In genomic region chr7:45161612-45162473, GRCm38 (mm10) we compare ENCODE assay signal across 8 mouse cellular contexts. TPM values are rescaled to one million over a fixed set of nuclear protein-coding genes. Genes with fewer than 3 reads are reported as not detected.
DNase-seq lines count a peak whose midpoint lies in the region; ATAC-seq and TF ChIP-seq lines count a peak whose summit lies in the region.

No protein-coding gene starts in this region.

- H3K9ac ChIP-seq in ES-E14 (ENCODE audit: insufficient read depth, low read depth, low read length, poor library complexity, severe bottlenecking) = peak overlapping the region; percentile 36; the same call in 1 of the 2 replicates
- peak overlapping the region; percentile 21; the same call in 1 of the 2 replicates for H3K9ac ChIP-seq in forebrain, embryonic 14.5 days (ENCODE audit: low read length)
- peak overlapping the region; percentile 4; the same call in 1 of the 2 replicates for H3K9ac ChIP-seq in liver, embryonic 16.5 days (ENCODE audit: low read depth, low read length)
- H3K9ac ChIP-seq in neural tube, embryonic 14.5 days (replicated peaks; ENCODE audit: low read depth, low read length) = 0 out of 2 replicates have a peak overlapping the region, but pooled peaks have one; percentile 11

- peaks cover 11% of the 10 kb centered on the region for H3K36me3 ChIP-seq in ES-E14 (ENCODE audit: control insufficient read depth, insufficient read depth, low read length, poor library complexity, severe bottlenecking)
- peaks cover 19% of the 10 kb centered on the region; the same call in 1 of the 2 replicates for H3K36me3 ChIP-seq in forebrain, embryonic 14.5 days (ENCODE audit: control insufficient read depth, insufficient read depth, low read length)
- no peaks in the 10 kb centered on the region for H3K36me3 ChIP-seq in liver, embryonic 16.5 days (ENCODE audit: control insufficient read depth, insufficient read depth)
- H3K36me3 ChIP-seq in neural tube, embryonic 14.5 days (ENCODE audit: control insufficient read depth, insufficient read depth, low read length) = 0 out of 2 replicates have a peak, but pooled peaks cover 18% of the 10 kb centered on the region
- H3K36me3 ChIP-seq in testis, adult 2 months (ENCODE audit: control insufficient read depth, insufficient read depth, low read length) = peaks cover 3% of the 10 kb centered on the region; the same call in 1 of the 2 replicates

- peak overlapping the region; percentile 13 to 24; a peak in 3 of 4 replicates for H3K4me3 ChIP-seq in ES-E14 (ENCODE audit: insufficient read depth in 1 of 2, low read depth in 1 of 2, low read length in 2 of 2, poor library complexity in 1 of 2, severe bottlenecking in 1 of 2)
- H3K4me3 ChIP-seq in forebrain, embryonic 14.5 days (ENCODE audit: low read depth, low read length) = peak overlapping the region; percentile 24
- H3K4me3 ChIP-seq in liver, embryonic 16.5 days (ENCODE audit: low read depth, low read length) = peak overlapping the region; percentile 50
- H3K4me3 ChIP-seq in neural tube, embryonic 14.5 days (ENCODE audit: low read depth, low read length) = peak overlapping the region; percentile 27
- H3K4me3 ChIP-seq in testis, adult 2 months (ENCODE audit: control insufficient read depth, low read depth, low read length) = peak overlapping the region; percentile 68

- ATAC-seq in forebrain, embryonic 14.5 days = peak; percentile 89
- ATAC-seq in liver, embryonic 16.5 days (ENCODE audit: low read depth) = peak; percentile 74
- ATAC-seq in neural tube, embryonic 14.5 days (ENCODE audit: low read depth) = peak; percentile 87

- no peak overlapping the region for H3K27ac ChIP-seq in ES-E14 (ENCODE audit: insufficient read depth, low read depth, low read length, poor library complexity, severe bottlenecking)
- H3K27ac ChIP-seq in forebrain, embryonic 14.5 days (ENCODE audit: low read depth, low read length) = no peak overlapping the region; the same call in 1 of the 2 replicates
- no peak overlapping the region for H3K27ac ChIP-seq in liver, embryonic 16.5 days (ENCODE audit: low read length)
- no peak overlapping the region for H3K27ac ChIP-seq in neural tube, embryonic 14.5 days (ENCODE audit: low read depth, low read length)
- H3K27ac ChIP-seq in testis, adult 2 months (ENCODE audit: control insufficient read depth, insufficient read depth, low read depth, low read length) = peak overlapping the region; percentile 26; the same call in 1 of the 2 replicates

- no peak for TF ChIP-seq POLR2A in testis, adult 2 months (IDR thresholded peaks at IDR 0.05; ENCODE audit: control insufficient read depth, low read depth, low read length)

- TF ChIP-seq CTCF in testis, adult 2 months (IDR thresholded peaks at IDR 0.05; ENCODE audit: control insufficient read depth, insufficient read depth, insufficient replicate concordance, low read depth, low read length) = peak; percentile 87

- H3K27me3 ChIP-seq in forebrain, embryonic 14.5 days (replicated peaks; ENCODE audit: control insufficient read depth, insufficient read depth, low read length) = peaks cover 43% of the 10 kb centered on the region
- peaks cover 47% of the 10 kb centered on the region for H3K27me3 ChIP-seq in liver, embryonic 16.5 days (ENCODE audit: control insufficient read depth, insufficient read depth, low read depth, low read length)
- H3K27me3 ChIP-seq in neural tube, embryonic 14.5 days (ENCODE audit: control insufficient read depth, insufficient read depth, low read length) = peaks cover 36% of the 10 kb centered on the region
- no peaks in the 10 kb centered on the region for H3K27me3 ChIP-seq in testis, adult 2 months (ENCODE audit: control insufficient read depth, insufficient read depth, low read length)

- WGBS in forebrain, embryonic 14.5 days = 5% methylated on average over 35 of the region's 35 CpGs
- 4% methylated on average over 35 of the region's 35 CpGs for WGBS in large intestine, adult 2 months
- 4% methylated on average over 35 of the region's 35 CpGs for WGBS in liver, embryonic 16.5 days (ENCODE audit: insufficient replicate concordance)
- 4% methylated on average over 35 of the region's 35 CpGs for WGBS in neural tube, embryonic 14.5 days

- H3K4me2 ChIP-seq in forebrain, embryonic 14.5 days (ENCODE audit: low read length) = peak overlapping the region; percentile 56
- peak overlapping the region; percentile 69 for H3K4me2 ChIP-seq in liver, embryonic 16.5 days (ENCODE audit: low read depth, low read length)
- H3K4me2 ChIP-seq in neural tube, embryonic 14.5 days (ENCODE audit: low read depth, low read length) = peak overlapping the region; percentile 59

- DNase-seq in ES-E14 (ENCODE audit: low read depth, low spot score) = peak; percentile 85
- DNase-seq in cerebellum, adult 11 months = peak; percentile 98
- peak; percentile 96 for DNase-seq in forebrain, embryonic 14.5 days (ENCODE audit: low spot score)
- peak; percentile 93 to 95 for DNase-seq in heart, postnatal 14 days
- DNase-seq in large intestine, adult 2 months (ENCODE audit: low read depth, low spot score) = peak; percentile 44

- intact Hi-C loops in heart, postnatal 14 days (cut with DNase I) = loop anchor here (1.0 to 5.0 kb wide), 2 partner anchors 36 to 135 kb away; no protein-coding TSS in a partner anchor

- H3K4me1 ChIP-seq in ES-E14 (ENCODE audit: control insufficient read depth in 2 of 2, insufficient read depth in 2 of 2, low read length in 2 of 2, poor library complexity in 1 of 2) = peaks cover 2 to 7% of the 10 kb centered on the region in 2 experiments; a peak in 1 of 4 replicates
- H3K4me1 ChIP-seq in forebrain, embryonic 14.5 days (ENCODE audit: control insufficient read depth, insufficient read depth, low read length) = peaks cover 7% of the 10 kb centered on the region
- H3K4me1 ChIP-seq in liver, embryonic 16.5 days (ENCODE audit: control insufficient read depth, low read depth, low read length) = peaks cover 14% of the 10 kb centered on the region
- H3K4me1 ChIP-seq in neural tube, embryonic 14.5 days (ENCODE audit: control insufficient read depth, insufficient read depth, low read length) = no peaks in the 10 kb centered on the region
- H3K4me1 ChIP-seq in testis, adult 2 months (ENCODE audit: control insufficient read depth, insufficient read depth, low read length) = peaks cover 16% of the 10 kb centered on the region

- H3K9me3 ChIP-seq in ES-E14 (ENCODE audit: control insufficient read depth, insufficient read depth, low read depth, low read length) = no peaks in the 10 kb centered on the region
- H3K9me3 ChIP-seq in forebrain, embryonic 14.5 days (replicated peaks; ENCODE audit: control insufficient read depth, low read length) = no peaks in the 10 kb centered on the region
- no peaks in the 10 kb centered on the region for H3K9me3 ChIP-seq in liver, embryonic 16.5 days (replicated peaks; ENCODE audit: control insufficient read depth, low read length)
- H3K9me3 ChIP-seq in neural tube, embryonic 14.5 days (ENCODE audit: control insufficient read depth, low read length) = no peaks in the 10 kb centered on the region

- in situ Hi-C loops in ES-E14 (cut with MboI; ENCODE audit: low sequenced_read_pairs in 2 of 2, unreplicated experiment in 2 of 2) = no loop called here

TF ChIP-seq in ES-E14, 5 proteins besides CTCF, POLR2A, EP300 and RAD21 (continues in another document):
- no peak for TF ChIP-seq MAFK (IDR thresholded peaks at IDR 0.05; ENCODE audit: insufficient read depth, low read depth, low read length)

RNA-seq across cellular contexts. Expression of gene Slc17a7, which starts 1.9 kb away (rescaled TPM):
- 3.4 and 4.4 TPM in 2 replicates for total RNA-seq in ES-E14 (2012; rRNA removed)
- 14.6 and 15.9 TPM in 2 replicates for polyA plus RNA-seq in forebrain, embryonic 14.5 days (2014; fragmentation: Nextera tagmentation; extraction: Ambion mirVana)
- 10 to 100 TPM in 1 of 2 experiments, 1 to 10 TPM in 1; 8.1 to 11.5 TPM for total RNA-seq in heart, postnatal 14 days (2021)
- 0.07 and 0.11 TPM in 2 replicates for polyA plus RNA-seq in large intestine, adult 2 months (2012; rRNA removed)
- polyA plus RNA-seq in liver, embryonic 16.5 days (2015; fragmentation: Nextera tagmentation; extraction: Ambion mirVana) = not detected in 2 replicates
- polyA plus RNA-seq in neural tube, embryonic 14.5 days (2014; fragmentation: Nextera tagmentation; extraction: Ambion mirVana) = 0.71 TPM in 1 of 2 replicates, not detected in the other
- polyA plus RNA-seq in testis, adult 2 months (2012; rRNA removed) = 33.5 and 34.1 TPM in 2 replicates

RNA-seq across cellular contexts. Expression of gene Aldh16a1, which starts 7.5 kb away (rescaled TPM):
- 108 and 115 TPM in 2 replicates for total RNA-seq in ES-E14 (2012; rRNA removed)
- polyA plus RNA-seq in forebrain, embryonic 14.5 days (2014; fragmentation: Nextera tagmentation; extraction: Ambion mirVana) = 24.4 and 26.8 TPM in 2 replicates
- 10 to 100 TPM; 20.3 to 27.3 TPM for total RNA-seq in heart, postnatal 14 days (2021)
- 152 and 159 TPM in 2 replicates for polyA plus RNA-seq in large intestine, adult 2 months (2012; rRNA removed)
- 30.0 and 30.3 TPM in 2 replicates for polyA plus RNA-seq in liver, embryonic 16.5 days (2015; fragmentation: Nextera tagmentation; extraction: Ambion mirVana)
- 16.9 and 19.8 TPM in 2 replicates for polyA plus RNA-seq in neural tube, embryonic 14.5 days (2014; fragmentation: Nextera tagmentation; extraction: Ambion mirVana)
- 12.8 and 13.4 TPM in 2 replicates for polyA plus RNA-seq in testis, adult 2 months (2012; rRNA removed)

RNA-seq across cellular contexts. Expression of gene Pih1d1, which starts 7.7 kb away (rescaled TPM):
- total RNA-seq in ES-E14 (2012; rRNA removed) = 69.9 and 70.2 TPM in 2 replicates
- 101 and 108 TPM in 2 replicates for polyA plus RNA-seq in forebrain, embryonic 14.5 days (2014; fragmentation: Nextera tagmentation; extraction: Ambion mirVana)
- total RNA-seq in heart, postnatal 14 days (2021) = 10 to 100 TPM; 27.7 to 31.2 TPM
- polyA plus RNA-seq in large intestine, adult 2 months (2012; rRNA removed) = 62.5 and 65.5 TPM in 2 replicates
- 42.3 and 42.8 TPM in 2 replicates for polyA plus RNA-seq in liver, embryonic 16.5 days (2015; fragmentation: Nextera tagmentation; extraction: Ambion mirVana)
- polyA plus RNA-seq in neural tube, embryonic 14.5 days (2014; fragmentation: Nextera tagmentation; extraction: Ambion mirVana) = 90.4 and 91.2 TPM in 2 replicates
- polyA plus RNA-seq in testis, adult 2 months (2012; rRNA removed) = 258 and 295 TPM in 2 replicates

RNA-seq across cellular contexts. Expression of gene Gfy, which starts 17.5 kb away (rescaled TPM):
- total RNA-seq in ES-E14 (2012; rRNA removed) = 0.11 TPM in 1 of 2 replicates, not detected in the other
- polyA plus RNA-seq in forebrain, embryonic 14.5 days (2014; fragmentation: Nextera tagmentation; extraction: Ambion mirVana) = not detected in 2 replicates
- total RNA-seq in heart, postnatal 14 days (2021) = not detected
- not detected in 2 replicates for polyA plus RNA-seq in large intestine, adult 2 months (2012; rRNA removed)
- not detected in 2 replicates for polyA plus RNA-seq in liver, embryonic 16.5 days (2015; fragmentation: Nextera tagmentation; extraction: Ambion mirVana)
- not detected in 2 replicates for polyA plus RNA-seq in neural tube, embryonic 14.5 days (2014; fragmentation: Nextera tagmentation; extraction: Ambion mirVana)
- 3.9 and 5.4 TPM in 2 replicates for polyA plus RNA-seq in testis, adult 2 months (2012; rRNA removed)

RNA-seq across cellular contexts. Expression of gene Pth2, which starts 19.0 kb away (rescaled TPM):
- total RNA-seq in ES-E14 (2012; rRNA removed) = 0.54 TPM in 1 of 2 replicates, not detected in the other
- not detected in 2 replicates for polyA plus RNA-seq in forebrain, embryonic 14.5 days (2014; fragmentation: Nextera tagmentation; extraction: Ambion mirVana)
- not detected for total RNA-seq in heart, postnatal 14 days (2021)
- polyA plus RNA-seq in large intestine, adult 2 months (2012; rRNA removed) = not detected in 2 replicates
- polyA plus RNA-seq in liver, embryonic 16.5 days (2015; fragmentation: Nextera tagmentation; extraction: Ambion mirVana) = not detected in 2 replicates
- not detected in 2 replicates for polyA plus RNA-seq in neural tube, embryonic 14.5 days (2014; fragmentation: Nextera tagmentation; extraction: Ambion mirVana)
- 21.9 and 28.2 TPM in 2 replicates for polyA plus RNA-seq in testis, adult 2 months (2012; rRNA removed)

Comparison
In these comparisons a context has a peak if more than half of its experiments do, and no peak if none do; other contexts are left out.
1. DNase-seq: peak in every context shown above with its lines; median percentile 98 in cerebellum, adult 11 months; 96 in forebrain, embryonic 14.5 days; 94 in heart, postnatal 14 days; 85 in ES-E14; 44 in large intestine, adult 2 months.